Mouse (Mus musculus) midbrain, postnatal 0 days (tissue): ENCODE measurements around the gene Ccdc6. TPM values are rescaled to one million over a fixed set of nuclear protein-coding genes. Genes with fewer than 3 reads are reported as not detected.

ENCODE experiments used
- ATAC-seq: fragments of 200-750 bp; cut with Nextera tagmentation; 2 replicates; pipeline ENCODE4 v1.8.0; 2017; ENCODE audit warnings: moderate number of reproducible peaks, mild to moderate bottlenecking, moderate TSS enrichment, moderate library complexity; ENCODE audit not compliant: low FRiP score
- DNase-seq: peaks from one replicate; pipeline ENCODE4 v3.0.0-alpha.2; 2015; ENCODE audit warnings: low spot score
- H3K27ac ChIP-seq: fragments of 300-500 bp; sonication (generic); 2 replicates; pipeline ENCODE4 v1.5.1; 2014; ENCODE audit warnings: low read depth, mild to moderate bottlenecking, low read length, mixed read lengths
- H3K27me3 ChIP-seq: fragments of 300-500 bp; sonication (generic); 2 replicates; pipeline ENCODE4 v1.6.1; 2014; ENCODE audit warnings: low read length, control low read depth, mixed read lengths; ENCODE audit not compliant: insufficient read depth
- H3K36me3 ChIP-seq: fragments of 300-500 bp; sonication (generic); 2 replicates; pipeline ENCODE4 v1.6.1; 2014; ENCODE audit warnings: low read length, control low read depth, mixed read lengths; ENCODE audit not compliant: insufficient read depth
- H3K4me1 ChIP-seq: fragments of 300-500 bp; sonication (generic); 2 replicates; pipeline ENCODE4 v1.6.1; 2014; ENCODE audit warnings: mild to moderate bottlenecking, control low read depth, antibody characterized with exemption, low read length, mixed read lengths; ENCODE audit not compliant: insufficient read depth
- H3K4me2 ChIP-seq: fragments of 300-500 bp; sonication (generic); 2 replicates; pipeline ENCODE4 v1.6.1; 2014; ENCODE audit warnings: low read depth, mild to moderate bottlenecking, low read length, mixed read lengths; ENCODE audit not compliant: poor library complexity, severe bottlenecking
- H3K4me3 ChIP-seq: fragments of 300-500 bp; sonication (generic); 2 replicates; pipeline ENCODE4 v1.5.1; 2014; ENCODE audit warnings: low read depth, mild to moderate bottlenecking, low read length, moderate library complexity
- H3K9ac ChIP-seq: fragments of 300-500 bp; sonication (generic); replicated peaks from 2 replicates; pipeline ENCODE4 v1.6.1; 2014; ENCODE audit warnings: mild to moderate bottlenecking, low read length, moderate library complexity, mixed read lengths; ENCODE audit not compliant: poor library complexity, severe bottlenecking
- H3K9me3 ChIP-seq: fragments of 300-500 bp; sonication (generic); 2 replicates; pipeline ENCODE4 v1.6.1; 2016; ENCODE audit warnings: low read length, control low read depth
- CTCF ChIP-seq: IDR thresholded peaks from 2 replicates; pipeline ENCODE4 v1.5.1; 2016; ENCODE audit warnings: antibody characterized with exemption, mild to moderate bottlenecking
- WGBS: fragments of 180-500 bp; shearing (Covaris S2); extraction: QIAGEN DNeasy Blood & Tissue Kit; methylation state at CpG from one replicate; pipeline ENCODE4 v1.1.7; 2014; 5-methylcytosine and 5-hydroxymethylcytosine counted together
- polyA plus RNA-seq: library from polyadenylated mRNA; unstranded; fragments of >200 nt; fragmentation: Nextera tagmentation; extraction: Ambion mirVana; gene quantifications from 2 replicates; pipeline ENCODE4 v1.2.1, GENCODE M21; 2015
- total RNA-seq: library from RNA; depleted of rRNA; stranded (reverse); fragments of >200 nt; gene quantifications from 2 replicates; pipeline ENCODE4 v1.2.3, GENCODE M21; 2014

Gene Ccdc6
- total and polyA plus RNA-seq, 2 experiments from 2014 or later, result 28.0 to 43.7 TPM

- Histone ChIP-seq H3K4me3 (no peak overlapping the region), H3K9ac (no peak overlapping the region), H3K27me3 (no peaks in the 10 kb centered on the region), H3K4me1 (no peaks in the 10 kb centered on the region), H3K4me2 (no peak overlapping the region), H3K36me3 (peaks cover 11% of the 10 kb centered on the region; the same call in 1 of the 2 replicates), H3K27ac (no peak overlapping the region), H3K9me3 (no peaks in the 10 kb centered on the region)
- DNase-seq (peak; percentile 57), ATAC-seq (peak; percentile 50; the same call in 1 of the 2 replicates)
- no peak for TF ChIP-seq CTCF
- WGBS, result 67% methylated on average over 15 of the region's 15 CpGs
Observed at GRCm38 (mm10) chr10:70183210-70184080, 86.5 kb downstream of the Ccdc6 start.

- DNase-seq (no peak), ATAC-seq (0 out of 2 replicates have a peak, but pooled peaks have one; percentile 48)
- H3K4me1 ChIP-seq, result no peaks in the 10 kb centered on the region
- peak; percentile 74 for TF ChIP-seq CTCF
- no peak overlapping the region for H3K27ac ChIP-seq
- H3K4me2 ChIP-seq, result no peak overlapping the region
- H3K4me3 ChIP-seq, result no peak overlapping the region
- no peak overlapping the region for H3K9ac ChIP-seq
- WGBS, result 73% methylated on average over 9 of the region's 9 CpGs
- no peaks in the 10 kb centered on the region for H3K27me3 ChIP-seq
- H3K36me3 ChIP-seq, result peaks cover 31% of the 10 kb centered on the region
- no peaks in the 10 kb centered on the region for H3K9me3 ChIP-seq
Observed at GRCm38 (mm10) chr10:70186136-70186535, 89.2 kb downstream of the Ccdc6 start.

- no peak overlapping the region for H3K9ac ChIP-seq
- ATAC-seq (no peak), DNase-seq (no peak)
- WGBS, result 97% methylated on average over 7 of the region's 7 CpGs
- no peaks in the 10 kb centered on the region for H3K4me1 ChIP-seq
- H3K9me3 ChIP-seq, result no peaks in the 10 kb centered on the region
- H3K27me3 ChIP-seq, result no peaks in the 10 kb centered on the region
- H3K4me2 ChIP-seq, result no peak overlapping the region
- no peak for TF ChIP-seq CTCF
- H3K4me3 ChIP-seq, result no peak overlapping the region
- no peak overlapping the region for H3K27ac ChIP-seq
- H3K36me3 ChIP-seq, result peaks cover 35% of the 10 kb centered on the region
Observed at GRCm38 (mm10) chr10:70186586-70186985, 89.7 kb downstream of the Ccdc6 start.

- peak; percentile 49 for TF ChIP-seq CTCF
- peaks cover 37% of the 10 kb centered on the region for H3K36me3 ChIP-seq
- WGBS, result 77% methylated on average over 13 of the region's 13 CpGs
- ATAC-seq (no peak), DNase-seq (no peak)
- H3K9me3 ChIP-seq, result no peaks in the 10 kb centered on the region
- H3K4me3 ChIP-seq, result no peak overlapping the region
- no peaks in the 10 kb centered on the region for H3K4me1 ChIP-seq
- H3K9ac ChIP-seq, result no peak overlapping the region
- H3K4me2 ChIP-seq, result no peak overlapping the region
- H3K27me3 ChIP-seq, result no peaks in the 10 kb centered on the region
- H3K27ac ChIP-seq, result no peak overlapping the region
Observed at GRCm38 (mm10) chr10:70189864-70190263, 92.9 kb downstream of the Ccdc6 start.

- no peak overlapping the region for H3K9ac ChIP-seq
- no peak overlapping the region for H3K4me2 ChIP-seq
- no peak overlapping the region for H3K4me3 ChIP-seq
- DNase-seq (no peak), ATAC-seq (no peak)
- no peak for TF ChIP-seq CTCF
- 76% methylated on average over 9 of the region's 9 CpGs for WGBS
- H3K36me3 ChIP-seq, result peaks cover 17% of the 10 kb centered on the region
- no peaks in the 10 kb centered on the region for H3K4me1 ChIP-seq
- no peaks in the 10 kb centered on the region for H3K27me3 ChIP-seq
- no peak overlapping the region for H3K27ac ChIP-seq
- H3K9me3 ChIP-seq, result no peaks in the 10 kb centered on the region
Observed at GRCm38 (mm10) chr10:70194283-70194682, 97.4 kb downstream of the Ccdc6 start.

- WGBS, result 77% methylated on average over 7 of the region's 7 CpGs
- no peak overlapping the region for H3K27ac ChIP-seq
- H3K9me3 ChIP-seq, result no peaks in the 10 kb centered on the region
- ATAC-seq (no peak), DNase-seq (no peak)
- no peak overlapping the region for H3K9ac ChIP-seq
- no peaks in the 10 kb centered on the region for H3K4me1 ChIP-seq
- H3K4me3 ChIP-seq, result no peak overlapping the region
- no peak for TF ChIP-seq CTCF
- H3K4me2 ChIP-seq, result no peak overlapping the region
- H3K36me3 ChIP-seq, result peaks cover 7% of the 10 kb centered on the region; the same call in 1 of the 2 replicates
- H3K27me3 ChIP-seq, result no peaks in the 10 kb centered on the region
Observed at GRCm38 (mm10) chr10:70195279-70195678, 98.4 kb downstream of the Ccdc6 start.
